Mouse (Mus musculus) bone marrow, adult 2 months (tissue): ENCODE results near the gene Hcn1. TPM values are rescaled to one million over a fixed set of nuclear protein-coding genes. Genes with fewer than 3 reads are reported as not detected.

Source experiments
- H3K27ac ChIP-seq: fragments of 200-500 bp; 2 replicates; pipeline ENCODE4 v1.5.1; 2012; ENCODE audit warnings: low read depth, mild to moderate bottlenecking, control low read depth, inconsistent platforms, low read length; ENCODE audit not compliant: control insufficient read depth, poor library complexity, insufficient read depth
- H3K4me1 ChIP-seq: fragments of 200-500 bp; 2 replicates; pipeline ENCODE4 v1.6.1; 2011; ENCODE audit warnings: low read length; ENCODE audit not compliant: control insufficient read depth, insufficient read depth
- H3K4me3 ChIP-seq: fragments of 200-500 bp; replicated peaks from 2 replicates; pipeline ENCODE3; 2011; ENCODE audit warnings: mild to moderate bottlenecking, low read depth, low read length, control low read depth; ENCODE audit not compliant: control insufficient read depth
- CTCF ChIP-seq: fragments of 200-500 bp; IDR thresholded peaks from 2 replicates; pipeline ENCODE4 v1.5.1; 2011; ENCODE audit warnings: low read length, control low read depth; ENCODE audit not compliant: control insufficient read depth, insufficient read depth
- POLR2A ChIP-seq: fragments of 200-500 bp; IDR thresholded peaks from 2 replicates; pipeline ENCODE4 v1.6.1; 2011; ENCODE audit warnings: low read depth, mild to moderate bottlenecking, control low read depth, low read length, borderline replicate concordance; ENCODE audit not compliant: control insufficient read depth
- WGBS: fragments of 180-500 bp; shearing (Covaris S2); methylation state at CpG from one replicate; pipeline ENCODE4 v1.1.7; 2018; 5-methylcytosine and 5-hydroxymethylcytosine counted together
- polyA plus RNA-seq: library from polyadenylated mRNA; stranded (reverse); fragments of >200 nt; gene quantifications from 2 replicates; pipeline ENCODE4 v1.2.4, GENCODE M21; 2011; ENCODE audit warnings: low replicate concordance; ENCODE audit not compliant: missing spikeins, insufficient read depth, insufficient read length

Gene Hcn1
- polyA plus RNA-seq, 1 experiment, result 0.10 TPM

DNA sequence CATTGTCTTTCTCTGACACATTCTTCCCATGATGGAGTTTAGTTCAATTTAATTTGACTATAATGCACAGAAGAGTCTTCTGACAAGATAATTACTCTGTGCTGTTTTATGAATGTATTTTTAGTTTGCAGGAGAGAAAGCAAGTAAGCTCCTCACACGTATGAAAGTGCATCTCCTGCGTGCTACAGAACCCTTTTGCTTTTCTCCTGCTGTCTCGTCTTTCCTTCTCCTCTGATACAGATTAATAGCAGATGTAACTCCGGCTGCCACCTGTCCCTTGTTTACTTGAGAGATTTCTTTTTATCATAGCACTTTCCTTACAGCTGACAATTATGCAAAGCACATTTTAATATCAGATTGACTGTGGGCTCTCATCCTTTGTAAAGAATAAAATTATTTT, 120.0 kb downstream of the Hcn1 start:
- Histone ChIP-seq H3K4me1 (no peaks in the 10 kb centered on the region), H3K27ac (no peak overlapping the region), H3K4me3 (no peak overlapping the region)
- WGBS, result 79% methylated on average over 4 of the region's 4 CpGs
- TF ChIP-seq POLR2A (no peak), CTCF (no peak)

- WGBS, result 65% methylated on average over 3 of the region's 3 CpGs
- no peaks in the 10 kb centered on the region for H3K4me1 ChIP-seq
- no peak overlapping the region for H3K27ac ChIP-seq
- H3K4me3 ChIP-seq, result no peak overlapping the region
- TF ChIP-seq POLR2A (no peak), CTCF (no peak)
These were observed 122.0 kb downstream of the Hcn1 start for GRCm38 (mm10) chr13:117724083-117724482.

DNA sequence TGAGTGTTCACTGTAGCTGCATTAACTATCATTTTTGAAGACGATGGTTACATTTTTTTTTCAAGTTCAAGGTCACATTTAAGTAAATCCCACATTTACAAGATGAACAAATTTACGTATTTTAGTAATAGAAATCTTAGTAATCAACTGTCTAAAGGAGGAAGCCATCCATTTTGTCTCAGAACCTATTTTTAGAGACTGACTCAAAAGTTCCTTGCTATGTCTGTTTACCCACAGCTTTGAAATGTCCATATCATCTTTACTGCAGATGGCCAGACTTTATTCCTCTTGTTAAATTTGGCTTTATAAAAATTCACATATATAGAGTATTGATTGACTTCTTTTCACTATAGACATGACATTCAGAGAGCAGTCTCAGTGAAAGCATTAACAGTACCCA, 126.3 kb downstream of the Hcn1 start:
- 56% methylated on average over 2 of the region's 2 CpGs for WGBS
- Histone ChIP-seq H3K4me1 (no peaks in the 10 kb centered on the region), H3K4me3 (no peak overlapping the region), H3K27ac (no peak overlapping the region)
- no peak for TF ChIP-seq CTCF
- TF ChIP-seq POLR2A, result no peak

DNA sequence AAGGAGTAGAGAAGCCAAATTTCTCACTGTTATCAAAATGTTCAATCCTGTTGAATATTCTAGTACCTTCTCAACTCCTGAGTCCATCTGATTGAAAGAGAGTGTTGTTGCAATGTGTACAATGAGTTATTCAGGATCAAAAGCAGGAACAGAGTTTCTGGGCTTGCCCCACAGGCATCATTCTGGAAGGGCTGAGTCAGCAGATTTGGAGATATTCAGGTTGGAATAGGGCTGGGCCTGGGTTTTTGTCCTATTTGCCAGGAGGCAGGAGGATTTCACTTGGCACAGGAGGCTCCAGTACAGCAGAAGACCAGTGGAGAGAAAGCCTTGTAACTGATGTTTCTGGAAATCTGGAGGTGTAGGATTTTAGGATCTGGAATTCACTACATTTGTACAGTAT, 130.6 kb downstream of the Hcn1 start:
- Histone ChIP-seq H3K27ac (no peak overlapping the region), H3K4me3 (no peak overlapping the region), H3K4me1 (no peaks in the 10 kb centered on the region)
- TF ChIP-seq POLR2A, result no peak
- no peak for TF ChIP-seq CTCF

- no peaks in the 10 kb centered on the region for H3K4me1 ChIP-seq
- TF ChIP-seq POLR2A, result no peak
- TF ChIP-seq CTCF, result no peak
- WGBS, result 86% methylated on average over 3 of the region's 3 CpGs
These were observed 142.3 kb downstream of the Hcn1 start for GRCm38 (mm10) chr13:117744451-117744850.

DNA sequence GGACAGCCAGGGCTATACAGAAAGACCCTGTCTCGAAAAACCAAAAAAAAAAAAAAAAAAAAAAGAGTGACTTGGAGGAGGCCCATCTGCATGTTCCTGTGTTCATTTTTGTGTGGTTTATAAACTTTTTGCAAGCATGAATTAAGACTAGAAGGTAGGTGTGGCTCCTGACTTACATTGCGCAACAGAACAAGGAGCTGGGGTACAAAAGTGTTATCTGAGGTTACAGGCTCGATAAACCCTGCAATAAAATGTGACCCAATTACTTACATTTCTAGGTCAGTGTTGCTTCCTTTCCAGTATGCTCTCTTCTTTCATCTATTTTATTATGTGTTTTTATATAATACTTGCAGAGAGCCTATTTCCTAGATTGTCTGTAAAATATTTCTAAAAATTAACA, 143.1 kb downstream of the Hcn1 start:
- TF ChIP-seq CTCF, result no peak
- TF ChIP-seq POLR2A, result no peak
- 30% methylated on average over 3 of the region's 3 CpGs for WGBS
- Histone ChIP-seq H3K4me1 (no peaks in the 10 kb centered on the region), H3K27ac (no peak overlapping the region), H3K4me3 (no peak overlapping the region)

More at GRCm38 (mm10) chr13:117744451-117744850, 142.3 kb downstream of the Hcn1 start:
- H3K27ac ChIP-seq, result no peak overlapping the region
- no peak overlapping the region for H3K4me3 ChIP-seq

DNA sequence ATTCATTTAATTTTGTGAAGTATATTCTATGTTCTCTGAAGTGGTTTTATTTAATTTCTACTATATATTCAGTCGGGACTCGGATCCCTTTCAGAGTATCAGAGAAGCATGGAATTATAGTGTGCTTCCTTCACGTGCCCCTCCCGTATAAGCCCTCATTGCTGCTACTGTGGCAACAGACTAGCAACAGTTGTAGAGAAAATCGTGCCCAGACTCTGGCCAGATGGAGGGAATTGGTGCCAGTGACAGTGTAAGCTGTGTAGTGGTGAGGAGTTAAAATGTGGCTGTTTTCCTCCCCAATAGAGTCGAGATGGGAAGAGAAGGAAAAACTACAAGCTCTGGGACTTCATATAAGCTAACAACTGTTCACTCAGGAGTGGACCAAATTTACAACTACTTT, 163.4 kb downstream of the Hcn1 start:
- no peak for TF ChIP-seq CTCF
- TF ChIP-seq POLR2A, result no peak
- no peaks in the 10 kb centered on the region for H3K4me1 ChIP-seq
- H3K4me3 ChIP-seq, result no peak overlapping the region
- no peak overlapping the region for H3K27ac ChIP-seq
- WGBS, result 65% methylated on average over 6 of the region's 6 CpGs

DNA sequence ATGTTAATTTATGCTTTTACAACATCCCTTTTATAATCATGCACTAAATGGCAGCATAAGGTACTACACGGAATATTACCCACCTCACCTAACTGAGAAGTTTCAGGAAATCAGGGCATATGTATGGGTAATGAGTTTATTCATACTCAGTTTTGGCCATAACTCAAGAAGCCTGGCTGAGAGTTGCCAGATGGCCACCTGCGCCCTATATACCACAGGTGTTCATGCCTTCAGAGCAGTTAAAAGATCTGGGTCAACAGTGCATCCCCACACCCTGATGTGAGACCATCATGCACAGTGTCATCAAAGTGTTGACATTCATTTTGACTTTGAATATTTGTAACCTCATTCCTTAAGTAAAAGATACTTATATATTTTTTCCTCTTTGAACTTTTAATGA, 183.3 kb downstream of the Hcn1 start:
- Histone ChIP-seq H3K4me1 (no peaks in the 10 kb centered on the region), H3K27ac (no peak overlapping the region), H3K4me3 (no peak overlapping the region)
- TF ChIP-seq POLR2A (no peak), CTCF (no peak)
- WGBS, result 75% methylated on average over 2 of the region's 2 CpGs

- no peak for TF ChIP-seq POLR2A
- TF ChIP-seq CTCF, result no peak
- Histone ChIP-seq H3K4me3 (no peak overlapping the region), H3K27ac (no peak overlapping the region), H3K4me1 (no peaks in the 10 kb centered on the region)
- 51% methylated on average over 1 of the region's 1 CpGs for WGBS
These were observed 190.7 kb downstream of the Hcn1 start for GRCm38 (mm10) chr13:117792861-117793260.

GRCm38 (mm10) chr13:117801061-117801460, 198.9 kb downstream of the Hcn1 start:
- TF ChIP-seq CTCF, result no peak
- no peak for TF ChIP-seq POLR2A
- H3K4me3 ChIP-seq, result no peak overlapping the region
- H3K4me1 ChIP-seq, result no peaks in the 10 kb centered on the region
- no peak overlapping the region for H3K27ac ChIP-seq

- Histone ChIP-seq H3K4me3 (no peak overlapping the region), H3K27ac (no peak overlapping the region), H3K4me1 (no peaks in the 10 kb centered on the region)
- TF ChIP-seq CTCF (no peak), POLR2A (no peak)
- 75% methylated on average over 5 of the region's 5 CpGs for WGBS
These were observed 225.5 kb downstream of the Hcn1 start for GRCm38 (mm10) chr13:117827628-117828027.
